Mouse (Mus musculus) heart, postnatal 0 days (tissue): ENCODE measurements around the gene Fbxo42.

ENCODE experiments used
- CTCF ChIP-seq: IDR thresholded peaks from 2 replicates; pipeline ENCODE4 v1.5.1; 2016; ENCODE audit warnings: antibody characterized with exemption, control low read depth, low read depth
- EP300 ChIP-seq: IDR thresholded peaks from 2 replicates; pipeline ENCODE4 v1.6.1; 2016; ENCODE audit warnings: antibody characterized with exemption, low read depth

GRCm38 (mm10) chr4:141235537-141236111, 87.9 kb downstream of the Fbxo42 start:
- TF ChIP-seq CTCF (no peak), EP300 (no peak)
